Mouse (Mus musculus) testis, postnatal 14 days (tissue): ENCODE measurements at regions not wholly inside any gene's neighbourhood (a gene's known extent, or its start where the extent isn't known, plus 50 kb on each side); places are given as distances from the start of the nearest gene placed in this dataset.

Experiments
- DNase-seq: peaks from one replicate; pipeline ENCODE4 v3.0.0; 2021; ENCODE audit warnings: low spot score

DNA sequence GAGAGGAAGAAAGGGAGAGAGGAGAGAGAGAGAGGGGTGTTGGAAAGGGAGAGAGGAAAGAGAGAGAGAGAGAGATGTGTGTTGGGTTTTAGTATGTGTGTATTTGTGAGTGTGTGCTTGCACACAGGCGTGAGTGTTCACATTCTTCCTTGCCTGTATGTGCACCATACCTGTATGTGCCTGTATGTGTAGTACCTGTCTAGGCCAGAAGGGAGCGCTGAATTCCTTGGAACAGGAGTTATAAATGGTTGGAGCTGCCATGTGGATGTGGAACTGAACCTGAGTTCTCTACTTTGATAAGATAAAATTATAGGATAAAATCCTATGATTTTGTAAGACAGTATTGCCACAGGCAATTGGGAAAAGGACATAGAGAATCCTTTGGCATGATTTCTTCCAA, 458.8 kb downstream of the Rps24 start:
- no peak for DNase-seq

DNA sequence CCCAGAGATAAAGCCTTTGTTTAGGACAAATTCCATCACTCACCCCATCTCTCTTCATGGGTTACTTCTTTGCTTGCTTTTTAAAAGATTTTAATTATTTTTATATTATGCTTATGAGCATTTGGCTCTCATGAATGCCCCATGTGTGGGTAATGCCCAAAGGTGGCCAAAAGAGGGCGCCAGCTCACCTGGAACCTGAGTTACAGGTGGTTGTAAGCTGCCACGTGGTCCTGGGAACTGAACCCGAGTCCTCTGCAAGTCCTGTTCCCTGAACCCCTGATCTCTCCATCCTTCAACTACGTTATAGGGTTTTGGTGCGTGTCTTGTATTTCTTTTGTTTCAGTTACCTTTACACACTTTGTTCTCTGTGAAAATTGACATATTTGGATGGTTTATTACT, 460.2 kb downstream of the Rps24 start:
- DNase-seq: no peak

DNA sequence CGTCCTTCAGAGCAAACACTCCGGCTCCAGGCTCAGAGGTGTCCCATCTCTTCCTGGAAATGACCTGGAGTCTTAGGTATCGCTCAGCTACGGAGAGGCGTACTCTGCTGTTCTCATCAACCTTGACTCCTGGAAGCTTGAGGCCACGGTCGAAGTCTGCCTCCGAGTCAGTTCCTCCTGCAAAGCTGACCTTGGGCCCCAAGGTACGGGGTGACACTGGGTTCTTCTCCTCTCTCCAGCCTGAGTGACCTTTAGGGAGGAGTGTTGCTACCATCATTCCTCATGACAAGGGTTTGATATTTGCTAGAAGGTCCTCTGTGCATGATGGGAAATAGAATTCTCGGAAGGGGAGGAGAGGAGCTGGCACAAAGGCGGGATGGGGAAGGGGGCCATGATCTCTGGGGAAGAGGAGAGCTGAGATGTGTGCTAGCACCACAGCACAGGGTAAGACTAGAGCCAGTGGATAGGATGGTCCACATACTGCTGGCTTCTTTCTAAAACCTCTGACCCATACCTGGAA, 469.0 kb downstream of the Rps24 start:
- no peak for DNase-seq

DNA sequence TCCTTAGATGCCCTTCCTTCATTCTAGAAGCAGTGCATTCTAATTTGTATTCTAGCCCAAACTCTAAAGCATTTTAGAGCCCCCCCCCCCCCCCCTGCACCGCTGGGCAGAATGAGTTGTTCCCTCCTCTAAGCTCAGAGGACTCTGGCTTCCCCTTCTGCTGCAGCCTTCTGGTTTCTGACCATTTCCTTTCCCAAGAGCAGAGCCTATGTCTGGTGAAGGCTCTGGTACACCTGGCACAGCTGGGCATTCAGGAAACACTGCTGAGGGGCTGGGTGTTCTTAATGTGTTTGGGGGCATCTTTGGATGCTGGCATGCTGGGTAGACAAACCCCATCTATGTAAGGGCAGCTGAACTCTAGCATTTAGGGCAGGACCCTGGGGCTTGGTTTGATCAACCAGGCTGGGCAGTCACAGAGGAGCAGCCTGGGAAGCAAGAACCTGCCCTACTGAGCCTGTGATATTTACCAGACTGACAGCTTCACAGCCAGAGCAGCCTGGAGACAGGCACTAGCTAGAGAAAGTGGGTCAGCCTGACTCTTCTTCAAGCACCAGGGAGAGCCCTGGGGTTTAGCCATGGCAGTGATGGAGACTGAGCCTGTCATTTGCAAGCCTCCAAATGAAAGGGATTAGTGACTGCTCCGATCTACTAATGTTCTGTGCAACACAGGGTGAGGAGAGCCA, 469.7 kb downstream of the Rps24 start:
- DNase-seq: no peak

DNA sequence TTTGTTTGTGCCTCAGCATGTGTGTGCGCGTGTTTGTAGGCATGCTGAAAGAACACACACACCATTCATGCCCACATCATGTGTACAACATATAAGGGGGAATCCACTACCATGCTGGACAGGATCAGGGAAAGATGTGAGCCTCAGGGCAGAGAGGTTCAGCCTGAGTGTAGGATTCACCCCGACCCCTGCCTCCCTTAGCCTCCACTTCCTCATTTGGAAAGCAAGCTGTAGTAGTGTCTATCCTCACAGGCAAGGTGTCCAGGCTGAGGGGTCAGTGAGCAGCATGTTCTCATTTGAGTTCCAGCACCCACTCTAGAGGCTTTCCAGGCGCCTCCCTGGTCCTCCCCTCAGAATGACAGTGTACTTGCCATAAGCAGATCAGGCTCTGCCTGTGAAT, 470.5 kb downstream of the Rps24 start:
- no peak for DNase-seq

DNA sequence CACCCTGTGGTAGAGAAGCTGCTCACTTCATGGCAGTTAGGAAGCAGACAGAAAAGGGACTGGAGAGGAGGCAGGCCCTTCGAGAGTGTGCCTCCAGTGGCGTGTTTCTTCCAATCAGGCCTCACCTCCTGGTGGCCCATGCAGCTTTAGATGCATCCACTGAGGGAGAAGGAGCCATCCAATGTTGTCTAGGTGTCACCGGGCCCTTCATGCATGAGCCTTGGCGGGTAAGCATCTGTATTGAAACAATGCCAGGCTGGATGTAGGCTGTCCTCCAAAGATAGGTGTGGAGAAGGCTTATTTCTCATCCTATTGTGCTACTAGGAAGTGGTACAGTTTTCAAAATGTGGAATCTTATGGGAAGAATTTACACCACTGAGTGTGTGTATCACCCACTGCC, 471.9 kb downstream of the Rps24 start:
- DNase-seq: no peak

DNA sequence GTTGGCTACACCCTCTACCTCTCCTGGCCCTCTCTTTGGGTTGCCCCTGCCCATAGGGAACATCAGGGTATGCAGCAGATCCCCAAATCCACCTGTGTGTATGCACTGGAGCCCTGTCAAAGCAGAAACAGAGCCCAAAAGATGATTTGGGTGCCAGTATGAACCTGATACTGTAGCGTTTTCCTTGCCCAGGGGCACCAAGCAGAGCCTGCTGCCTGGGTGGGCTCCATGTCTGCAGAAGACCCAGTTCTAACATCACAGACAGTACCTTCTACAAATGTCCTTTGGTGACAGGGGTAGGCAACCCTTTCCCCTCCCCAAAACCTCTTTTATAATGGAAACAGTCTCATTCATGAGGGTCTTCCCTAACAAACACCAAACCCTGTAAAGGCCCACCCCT, 472.5 kb downstream of the Rps24 start:
- no peak for DNase-seq

DNA sequence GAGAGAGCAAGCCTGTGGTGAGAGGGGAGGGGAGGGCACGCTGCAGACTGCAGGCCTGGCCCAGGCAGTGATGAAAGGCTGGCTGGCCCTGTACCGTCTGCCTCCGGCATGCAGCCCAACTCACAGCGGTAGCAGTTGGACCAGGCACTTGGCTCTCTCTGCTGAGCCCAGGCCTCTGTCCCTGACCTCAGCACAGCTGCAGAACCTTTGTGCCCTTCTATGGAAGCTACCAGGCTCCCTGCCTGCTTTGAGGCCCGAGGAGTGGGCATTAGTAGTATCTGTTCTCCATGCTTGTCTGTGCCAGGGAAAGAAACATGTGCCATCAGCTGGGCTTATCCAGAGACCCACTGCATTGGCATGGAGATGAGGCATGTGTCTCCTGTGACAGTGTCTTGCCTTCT, 473.2 kb downstream of the Rps24 start:
- DNase-seq: peak; percentile 29

DNA sequence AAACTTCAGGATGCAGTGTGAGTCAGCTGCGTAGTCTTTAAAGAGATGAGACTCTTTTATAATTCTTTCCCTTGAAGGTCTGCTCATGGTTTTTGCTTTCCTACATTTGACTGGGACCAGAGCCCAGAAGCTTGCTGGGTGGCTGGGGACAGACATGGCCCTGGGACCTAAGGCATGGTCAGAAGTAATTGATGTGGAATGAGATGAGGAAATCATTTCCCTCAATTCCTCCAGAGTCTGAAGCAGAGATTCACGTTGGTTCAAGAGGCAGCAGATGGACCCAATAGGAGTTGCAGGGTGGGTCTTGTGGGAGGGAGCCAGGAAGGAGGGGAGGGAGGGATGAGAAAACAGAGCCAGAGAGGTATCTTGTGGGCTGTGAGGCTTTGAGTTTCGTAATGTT, 473.9 kb downstream of the Rps24 start:
- DNase-seq: no peak

DNA sequence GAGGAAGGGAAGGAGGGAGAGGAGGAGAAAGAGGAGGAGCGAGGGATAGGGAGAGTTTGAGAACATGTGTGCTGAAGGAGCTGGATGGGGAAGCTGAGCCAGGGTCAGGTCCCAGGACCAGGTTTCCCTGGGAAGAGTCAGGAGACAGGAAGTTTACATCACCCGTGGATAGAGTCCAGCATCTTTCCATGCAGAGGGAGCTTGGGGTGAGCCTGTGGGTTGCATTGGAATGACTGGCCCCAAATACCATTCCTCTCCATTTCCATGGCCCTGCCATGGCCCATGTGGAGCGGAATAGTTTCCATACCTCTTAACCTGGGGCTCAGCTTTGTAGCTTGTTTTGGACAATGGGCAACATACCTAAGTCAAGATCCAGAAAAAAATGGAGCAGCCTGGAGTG, 474.8 kb downstream of the Rps24 start:
- no peak for DNase-seq

DNA sequence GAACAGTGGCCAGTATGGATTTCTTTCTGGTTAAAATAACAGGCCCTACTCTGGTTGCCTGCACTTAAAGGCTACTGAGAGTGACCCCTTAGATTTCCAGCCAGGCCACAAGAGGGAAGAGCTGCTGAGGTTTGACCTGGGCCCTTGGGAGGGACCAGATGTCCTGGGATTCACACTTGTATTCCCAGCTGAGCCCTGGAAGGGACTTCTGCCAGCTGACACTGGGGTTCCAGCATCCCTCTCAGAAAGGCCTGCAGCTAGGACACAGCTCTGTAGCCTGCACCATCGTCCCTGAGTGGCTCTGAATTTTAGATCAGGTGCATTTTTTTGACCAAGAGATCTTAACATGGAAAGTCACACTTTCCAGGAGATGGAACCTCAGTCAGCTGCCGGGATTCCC, 482.7 kb downstream of the Rps24 start:
- no peak for DNase-seq

DNA sequence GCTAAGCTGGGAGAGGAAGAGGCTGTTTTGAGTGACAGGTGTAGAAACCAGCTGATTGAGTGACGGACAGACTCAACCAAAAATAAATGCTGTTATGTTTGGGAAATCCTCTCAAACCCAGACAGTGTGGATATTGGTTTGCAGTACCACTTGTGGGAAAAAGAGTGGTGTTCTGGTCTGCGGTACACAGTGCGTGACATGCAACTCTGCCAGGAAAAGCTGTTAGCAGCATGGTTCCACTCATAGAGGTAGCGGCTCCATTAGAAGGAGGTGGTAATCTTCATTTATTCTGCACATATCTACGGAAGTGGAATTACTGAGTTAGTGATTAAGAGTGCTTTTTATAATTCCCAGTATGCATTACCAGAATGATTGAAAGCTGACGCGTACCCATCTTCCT, 485.4 kb downstream of the Rps24 start:
- no peak for DNase-seq

DNA sequence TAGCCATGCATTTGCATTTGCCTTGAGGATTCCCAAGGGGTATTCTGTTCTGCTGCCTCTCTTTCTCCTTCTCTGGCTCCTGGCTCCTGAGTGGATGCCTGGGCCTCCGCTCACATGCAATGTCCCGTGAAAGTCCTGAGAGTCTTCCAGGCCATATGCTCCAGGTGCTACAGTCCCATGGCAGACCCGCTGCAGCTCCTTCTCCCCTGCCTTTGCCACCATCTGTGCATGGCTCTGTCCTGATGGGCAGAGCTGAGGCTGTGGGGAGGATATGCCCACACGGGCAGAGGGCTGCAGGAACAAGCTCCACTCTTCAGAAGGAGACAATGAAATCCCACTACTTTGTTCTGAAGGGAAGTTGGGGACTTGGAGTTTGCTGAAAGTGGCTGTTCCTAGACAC, 485.9 kb upstream of the Zmiz1 start:
- no peak for DNase-seq

DNA sequence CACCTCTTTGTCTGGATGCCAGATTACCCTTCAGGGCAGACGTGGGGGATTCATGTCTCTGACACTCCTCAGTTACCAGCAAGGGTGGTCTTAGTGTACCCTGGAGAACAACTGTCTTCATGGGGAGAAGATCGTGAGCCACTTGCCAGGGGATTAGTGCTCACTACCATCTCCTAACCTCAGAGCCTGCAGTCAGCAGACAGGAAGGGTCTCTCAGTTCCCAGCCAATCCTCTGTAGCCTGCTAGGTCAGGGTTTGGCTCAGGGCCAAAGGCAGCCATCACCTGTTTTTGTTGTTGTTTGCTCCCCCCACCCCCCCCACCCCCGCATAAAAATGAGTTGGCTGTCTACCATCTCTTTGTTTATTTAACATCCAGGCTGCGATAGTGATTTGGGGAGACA, 485.4 kb upstream of the Zmiz1 start:
- DNase-seq: no peak

DNA sequence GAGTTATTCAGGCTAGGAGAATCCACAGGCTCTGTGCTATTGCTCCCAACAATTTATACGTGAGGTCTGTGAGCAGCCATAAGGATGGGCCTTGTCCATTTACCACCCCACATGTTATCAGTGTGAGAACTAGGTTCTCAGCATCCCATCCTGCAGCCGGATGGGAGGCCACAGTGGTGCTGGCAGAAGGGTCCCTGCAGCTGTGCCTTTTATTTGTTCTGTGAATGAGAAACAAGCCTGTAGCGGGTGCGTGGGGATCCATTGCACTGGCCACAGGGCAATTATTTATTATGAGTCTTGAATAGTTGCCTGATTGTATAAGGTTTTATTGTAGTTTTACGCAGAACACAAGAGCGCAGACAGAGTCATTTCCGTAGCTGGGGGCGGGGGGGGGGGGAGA, 476.5 kb upstream of the Zmiz1 start:
- DNase-seq: no peak

DNA sequence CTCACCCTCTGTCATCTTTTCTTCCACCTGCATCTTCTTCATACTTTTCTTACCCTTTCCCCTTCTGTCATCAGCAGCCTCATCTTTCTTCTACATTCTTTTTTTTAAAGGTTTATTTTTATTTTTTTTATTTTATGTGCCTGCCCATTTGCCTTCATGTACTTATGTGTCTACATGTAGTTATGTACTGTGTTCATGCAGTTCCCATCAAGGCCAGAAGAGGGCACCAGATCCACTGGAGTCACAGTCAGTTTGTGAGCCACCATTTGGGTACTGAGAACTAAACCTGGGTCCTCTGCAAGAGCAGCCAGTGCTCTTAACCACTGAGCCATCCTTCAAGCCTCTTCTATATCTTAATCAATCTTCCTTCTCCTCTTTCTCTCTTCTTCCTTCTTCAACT, 475.7 kb upstream of the Zmiz1 start:
- DNase-seq: peak; percentile 23

DNA sequence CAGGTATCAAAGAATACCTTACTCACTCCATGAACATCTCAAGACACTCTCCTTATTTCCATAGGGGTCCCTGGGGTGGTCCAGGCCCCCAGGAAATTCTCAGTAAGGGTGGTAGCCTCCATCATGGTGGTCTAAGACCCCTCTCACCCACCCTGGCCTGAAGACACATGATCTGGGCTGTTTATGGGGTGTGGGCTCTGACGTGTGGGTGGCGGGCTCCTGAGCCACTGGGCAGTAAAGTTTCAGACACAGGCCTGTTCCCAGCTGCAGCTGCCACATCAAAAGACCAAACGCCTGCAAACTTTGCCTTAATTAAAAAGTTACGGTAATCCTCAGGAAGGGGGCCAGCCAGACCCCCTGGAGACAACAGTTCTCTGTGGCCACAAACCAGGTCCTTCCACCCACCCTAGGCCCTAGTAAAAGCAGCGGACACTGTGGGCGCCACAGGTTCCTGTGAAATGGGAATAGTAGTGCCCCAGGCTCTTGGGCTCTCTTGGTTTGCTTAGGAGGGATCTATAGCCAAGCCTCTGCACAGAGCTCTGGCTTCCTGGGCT, 473.1 kb upstream of the Zmiz1 start:
- DNase-seq: no peak

DNA sequence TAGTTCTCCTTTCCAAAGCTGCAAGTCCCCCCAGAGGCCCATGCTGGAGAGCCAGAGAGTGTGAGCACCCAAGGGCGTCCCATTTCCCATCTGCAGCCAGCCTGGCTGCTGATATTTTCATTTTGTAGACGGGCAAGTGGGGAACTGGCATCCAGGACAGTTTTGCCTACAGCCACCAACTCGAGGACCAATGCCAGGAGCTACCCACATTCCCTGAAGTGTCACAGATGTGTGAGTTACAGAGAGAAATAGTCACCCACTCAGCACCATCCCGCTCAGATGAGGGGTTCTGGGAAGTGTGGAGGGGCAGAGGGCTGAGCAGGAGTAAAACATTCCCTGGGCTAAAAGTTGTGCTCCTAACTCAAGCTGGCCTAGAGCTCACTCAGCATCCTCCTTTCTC, 472.6 kb upstream of the Zmiz1 start:
- no peak for DNase-seq

DNA sequence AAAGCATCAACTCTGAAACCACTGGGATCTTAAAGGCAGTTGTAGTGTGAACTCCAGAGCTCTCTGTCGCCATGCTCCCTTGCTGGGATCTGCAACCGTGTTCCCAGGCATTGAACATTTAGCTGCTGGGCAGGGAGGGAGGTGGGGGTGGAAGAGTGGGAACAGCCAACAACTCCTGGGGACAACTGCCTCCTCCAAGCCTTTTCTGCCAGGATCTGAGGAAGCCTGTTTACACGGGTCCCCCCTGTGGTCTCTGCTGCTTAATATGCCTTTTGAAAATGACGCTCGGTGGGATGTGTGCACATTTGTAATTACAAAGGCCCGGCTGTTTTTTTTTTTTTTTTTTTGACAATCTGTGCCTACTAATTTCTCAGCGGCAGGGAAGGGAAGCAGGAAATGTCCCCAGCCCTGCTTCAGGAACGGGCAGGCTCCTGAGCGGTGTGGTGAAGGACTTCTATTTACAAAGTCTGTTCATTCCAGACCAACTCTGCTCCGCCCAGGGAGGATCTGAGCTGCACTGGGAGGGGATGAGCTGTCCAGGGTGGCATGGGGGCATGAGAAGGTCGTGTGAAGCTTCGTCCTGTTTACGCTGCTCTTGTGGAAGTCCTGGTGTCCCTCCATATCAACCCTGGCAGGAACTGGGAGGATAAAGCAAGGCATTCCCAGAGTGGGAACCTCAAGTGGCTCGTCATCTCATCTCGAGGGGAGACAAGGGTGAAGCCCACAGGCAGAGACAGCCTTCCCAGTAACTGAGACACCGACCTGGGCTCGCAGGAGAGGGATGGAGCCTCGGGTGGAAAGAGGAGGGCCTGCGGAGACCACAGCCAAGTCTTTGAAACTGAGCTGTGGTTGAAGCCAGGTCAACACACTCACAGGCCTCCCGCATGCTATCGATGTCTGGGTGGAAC, 465.0 kb upstream of the Zmiz1 start:
- DNase-seq: no peak

DNA sequence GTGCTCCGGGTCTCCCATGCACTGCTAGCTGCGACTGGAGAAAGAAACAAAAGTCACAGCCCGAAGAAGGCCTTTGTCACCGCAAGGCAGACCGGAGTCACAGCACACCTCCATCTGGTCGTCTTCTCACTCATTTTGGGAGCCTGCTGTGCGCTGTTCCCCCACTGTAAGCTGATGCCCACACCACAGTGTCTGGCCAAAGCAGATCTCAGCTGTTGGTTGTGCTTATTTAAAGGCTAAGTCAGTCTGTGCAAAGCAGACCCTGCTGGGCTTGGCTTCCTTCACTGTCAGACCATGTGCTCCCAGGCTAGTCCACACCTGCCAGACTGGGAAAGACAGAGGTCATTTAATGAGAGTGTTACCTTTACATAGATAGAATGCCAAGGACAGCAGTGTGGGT, 463.8 kb upstream of the Zmiz1 start:
- DNase-seq: no peak

DNA sequence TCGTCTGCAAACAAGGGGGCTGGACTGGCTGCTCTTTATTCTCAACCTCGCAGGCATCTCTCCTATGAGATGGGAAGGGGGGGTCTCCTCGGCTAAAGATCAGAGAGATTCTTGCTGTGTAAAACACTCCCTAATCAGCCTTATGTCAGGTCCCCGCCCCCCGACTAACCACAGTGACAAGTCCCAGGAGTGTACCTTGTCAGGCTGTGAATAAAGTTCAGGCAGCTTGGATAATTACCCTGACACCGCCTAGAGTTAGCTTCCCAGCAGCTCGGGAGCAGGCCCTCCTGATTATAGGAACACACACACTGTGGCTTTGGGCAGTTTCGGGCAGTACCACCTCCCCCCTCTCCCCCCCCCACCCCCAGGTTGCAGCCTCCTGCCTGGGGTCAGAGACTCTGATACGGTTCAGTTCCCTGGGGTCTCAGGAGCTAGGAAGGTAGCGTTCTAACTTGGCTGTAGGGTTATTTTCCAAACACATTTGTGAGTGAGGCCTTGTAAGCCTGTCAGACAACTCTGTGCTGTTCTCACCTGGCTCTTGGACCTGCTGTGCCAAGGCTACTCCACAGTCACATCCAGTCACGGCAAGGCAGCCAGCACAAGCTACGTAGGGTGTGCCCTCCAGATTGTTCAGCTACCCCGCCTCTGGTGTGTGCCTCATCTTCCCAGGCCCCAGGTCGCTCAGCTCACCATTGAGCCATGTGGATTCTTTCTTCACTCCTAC, 461.0 kb upstream of the Zmiz1 start:
- DNase-seq: no peak

DNA sequence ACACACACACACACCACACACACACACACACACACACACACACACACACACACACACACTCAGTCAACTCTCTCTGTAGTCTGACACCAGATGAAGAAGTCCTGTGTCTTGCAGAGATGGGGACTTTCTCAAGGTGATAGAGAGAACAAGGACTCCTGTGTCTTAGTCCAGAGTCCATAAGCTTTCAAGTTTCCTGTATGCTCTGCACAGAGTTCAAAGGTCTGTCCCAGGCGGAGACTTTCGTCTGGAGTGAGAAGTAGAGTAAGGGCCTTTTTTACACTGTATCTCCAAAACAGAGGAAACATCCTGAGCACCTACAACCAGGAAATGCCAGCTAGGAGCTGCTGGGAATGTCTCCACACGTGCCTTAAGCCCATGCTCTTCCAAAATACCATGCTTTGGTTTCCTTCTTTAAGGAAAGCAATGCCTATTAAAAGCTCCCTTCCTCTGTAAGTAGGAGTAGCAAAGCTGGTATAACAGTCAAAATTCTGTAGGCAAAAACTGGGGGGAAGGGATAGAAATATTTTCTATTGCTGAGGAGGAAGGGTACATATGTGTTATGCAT, 459.9 kb upstream of the Zmiz1 start:
- DNase-seq: no peak
